Mouse (Mus musculus): Measurements from ENCODE around the gene Bicdl1. TPM values are rescaled to one million over a fixed set of nuclear protein-coding genes. Genes with fewer than 3 reads are reported as not detected.

Gene Bicdl1
- total RNA-seq, 2 experiments from 2014 or later = 6.8 to 6.9 TPM

GRCm38 (mm10) chr5:115730314-115730713 is 1.1 kb downstream of the Bicdl1 start:
- no peak for DNase-seq (ENCODE audit: low spot score in 2 of 2)

DNA sequence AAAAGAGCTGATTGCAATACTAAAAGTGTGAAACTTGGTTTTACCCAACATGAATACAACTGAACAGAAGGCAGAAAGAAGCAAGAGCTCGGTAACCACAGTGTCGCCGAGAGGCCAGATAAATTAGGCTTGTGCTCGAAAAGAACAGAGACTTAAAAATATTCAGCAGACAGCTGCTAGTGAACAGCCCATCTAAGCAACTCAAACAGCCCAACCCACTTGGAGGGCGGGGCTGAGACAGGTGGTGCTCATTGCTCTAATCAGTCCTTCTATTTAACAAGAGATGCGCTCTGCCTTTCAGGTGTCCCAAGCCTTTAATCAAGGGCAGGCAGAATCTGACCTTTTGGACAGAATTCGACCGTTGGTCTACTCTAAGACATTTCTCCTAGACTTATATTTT is 4.8 kb downstream of the Bicdl1 start:
- DNase-seq (ENCODE audit: low spot score in 2 of 2) = no peak

- DNase-seq (ENCODE audit: low spot score in 2 of 2) = no peak
Observed at GRCm38 (mm10) chr5:115726019-115726418, 5.4 kb downstream of the Bicdl1 start.

GRCm38 (mm10) chr5:115724422-115724821 is 7.0 kb downstream of the Bicdl1 start:
- no peak for DNase-seq (ENCODE audit: low spot score in 2 of 2)

DNA sequence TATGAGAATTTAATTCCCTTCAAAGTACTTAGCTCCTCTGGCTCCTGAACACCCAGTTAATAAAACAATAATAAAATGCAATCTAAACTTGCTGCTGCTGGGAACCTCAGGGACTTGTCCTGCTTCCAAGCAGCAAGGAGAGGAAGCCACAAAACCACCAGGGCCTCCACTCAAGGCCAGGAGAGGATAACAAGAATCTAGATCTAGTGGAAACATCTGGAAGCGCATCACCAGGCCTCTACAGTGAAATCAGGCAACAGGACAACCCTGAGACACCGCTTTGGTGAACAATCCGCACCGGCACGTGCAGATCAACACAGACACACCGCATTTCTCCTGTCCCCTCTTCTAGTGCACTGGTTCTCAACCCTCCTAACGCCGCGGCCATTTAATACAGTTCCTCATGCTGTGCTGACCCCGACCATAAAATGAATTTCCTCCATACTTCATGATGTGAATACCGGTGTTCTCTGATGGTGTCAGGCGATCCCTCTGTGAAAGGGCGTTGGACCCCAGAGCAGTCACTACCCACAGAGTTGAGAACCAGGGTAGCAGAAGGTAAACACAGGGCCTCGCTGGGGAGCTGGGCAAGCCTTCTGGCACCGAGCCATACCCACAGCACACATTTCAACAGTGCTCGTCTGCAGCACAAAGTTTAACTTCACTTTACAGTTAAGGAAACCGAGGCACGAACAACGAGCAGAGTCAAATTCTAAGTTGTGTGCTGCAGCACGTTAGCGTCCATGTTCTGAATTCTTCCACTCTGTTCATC is 9.0 kb downstream of the Bicdl1 start:
- DNase-seq (ENCODE audit: low spot score in 2 of 2) = no peak

DNA sequence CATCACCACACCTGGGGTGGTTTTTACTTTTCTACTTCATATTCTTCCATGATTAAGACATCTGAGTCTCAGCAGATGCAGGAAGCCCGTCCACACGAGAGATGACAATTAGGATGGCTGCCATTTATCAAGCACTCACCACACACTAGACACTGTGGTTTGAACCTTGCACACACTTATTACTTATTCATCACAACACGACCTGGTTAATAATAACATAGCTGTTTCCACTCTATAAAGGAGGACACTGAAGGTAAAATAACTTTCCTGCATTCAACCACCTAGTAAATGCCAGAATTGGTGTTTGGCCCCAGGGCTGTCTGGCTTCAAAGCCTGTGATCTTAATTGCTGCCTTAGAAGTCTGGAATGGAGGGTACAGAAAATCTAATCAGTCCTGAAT is 10.7 kb downstream of the Bicdl1 start:
- DNase-seq (ENCODE audit: low spot score in 2 of 2) = no peak

- no peak for DNase-seq (ENCODE audit: low spot score in 2 of 2)
Observed at GRCm38 (mm10) chr5:115717693-115718092, 13.7 kb downstream of the Bicdl1 start.

DNA sequence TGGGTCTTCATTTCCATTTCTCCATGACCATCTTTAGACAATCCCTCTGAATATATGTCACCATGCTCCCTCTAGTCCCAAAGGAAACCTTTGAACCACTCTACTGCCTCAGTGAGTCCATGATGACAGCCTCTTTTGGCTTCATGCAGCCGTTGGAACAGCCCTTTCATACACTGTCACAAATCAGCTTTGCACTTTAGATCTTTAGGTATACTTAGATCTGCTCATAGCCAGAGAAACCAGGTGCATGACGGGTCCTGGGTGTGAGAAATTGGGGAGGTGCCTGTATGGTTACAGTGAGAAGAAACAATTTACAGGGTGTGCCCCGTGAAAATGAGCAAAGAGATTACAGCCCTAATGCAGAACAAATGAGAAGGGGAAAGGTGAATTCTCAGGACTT is 14.3 kb downstream of the Bicdl1 start:
- DNase-seq (ENCODE audit: low spot score in 2 of 2) = no peak

DNA sequence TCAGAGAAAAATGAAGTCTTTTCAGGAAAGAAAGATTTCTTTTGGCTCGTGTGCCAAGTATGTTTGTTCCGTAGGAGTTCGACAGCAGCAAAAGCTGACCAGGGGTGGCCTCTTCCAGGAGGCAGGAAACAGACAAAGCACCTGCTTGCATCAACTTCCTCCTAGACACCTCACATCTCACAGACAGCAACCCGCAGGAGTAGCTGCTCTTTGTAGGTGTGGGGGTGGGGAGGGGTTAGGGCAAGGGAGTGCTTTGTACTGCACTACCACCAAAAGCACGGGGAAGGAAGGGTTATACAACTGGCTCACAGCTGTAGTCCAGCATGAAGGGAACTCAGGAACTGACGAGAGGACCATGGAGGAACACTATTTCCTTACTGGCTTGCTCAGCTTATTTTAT is 15.0 kb downstream of the Bicdl1 start:
- DNase-seq (ENCODE audit: low spot score in 2 of 2) = no peak

- DNase-seq (ENCODE audit: low spot score in 2 of 2) = no peak
Observed at GRCm38 (mm10) chr5:115714761-115715160, 16.7 kb downstream of the Bicdl1 start.

- no peak for DNase-seq (ENCODE audit: low spot score in 2 of 2)
Observed at GRCm38 (mm10) chr5:115712487-115712886, 18.9 kb downstream of the Bicdl1 start.

GRCm38 (mm10) chr5:115711636-115712419 is 19.6 kb downstream of the Bicdl1 start:
- no peak for DNase-seq (ENCODE audit: low spot score in 2 of 2)

DNA sequence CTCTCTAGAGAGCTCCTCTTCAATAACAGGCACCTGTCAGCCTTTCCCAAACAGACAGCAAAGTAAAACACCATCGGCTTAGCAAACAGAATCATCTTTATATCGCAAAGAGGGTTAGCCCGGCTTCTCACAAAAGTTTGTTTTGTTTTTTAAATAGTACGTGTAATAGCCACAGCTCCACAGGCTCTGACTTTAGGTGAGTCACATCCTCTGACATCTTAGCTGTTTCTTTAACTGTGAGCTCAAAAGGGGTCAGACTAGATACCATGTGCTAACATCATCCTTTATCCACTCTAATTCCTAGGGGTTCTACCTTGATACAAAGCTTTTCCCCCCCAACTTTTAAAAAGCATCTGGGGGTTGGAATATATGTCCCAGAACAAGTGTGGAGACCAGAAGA is 21.2 kb downstream of the Bicdl1 start:
- no peak for DNase-seq (ENCODE audit: low spot score in 2 of 2)

- no peak for DNase-seq (ENCODE audit: low spot score in 2 of 2)
Observed at GRCm38 (mm10) chr5:115708930-115709329, 22.5 kb downstream of the Bicdl1 start.

GRCm38 (mm10) chr5:115701981-115702380 is 29.4 kb downstream of the Bicdl1 start:
- DNase-seq (ENCODE audit: low spot score in 2 of 2) = no peak

DNA sequence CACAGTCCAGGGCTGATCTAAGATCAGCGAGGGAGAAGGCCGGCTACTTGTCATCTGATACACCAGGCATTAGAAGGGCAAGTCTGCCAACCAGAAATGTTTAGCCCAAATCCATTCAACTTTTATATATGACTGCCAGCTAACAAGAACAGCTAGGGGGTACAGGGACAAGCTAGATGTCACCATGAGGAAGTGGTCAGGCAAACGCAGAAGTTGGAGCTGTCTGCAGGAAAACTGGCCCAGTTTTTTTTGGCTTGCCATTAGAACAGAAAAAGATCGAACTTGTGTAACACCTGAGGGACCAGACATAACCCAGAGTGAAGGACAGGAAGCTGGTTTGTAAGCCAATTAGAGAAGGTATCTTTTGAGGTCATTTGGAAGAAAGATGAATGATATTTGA is 30.2 kb downstream of the Bicdl1 start:
- DNase-seq (ENCODE audit: low spot score in 2 of 2) = no peak

- DNase-seq (ENCODE audit: low spot score in 2 of 2) = no peak
Observed at GRCm38 (mm10) chr5:115696811-115697210, 34.6 kb downstream of the Bicdl1 start.

DNA sequence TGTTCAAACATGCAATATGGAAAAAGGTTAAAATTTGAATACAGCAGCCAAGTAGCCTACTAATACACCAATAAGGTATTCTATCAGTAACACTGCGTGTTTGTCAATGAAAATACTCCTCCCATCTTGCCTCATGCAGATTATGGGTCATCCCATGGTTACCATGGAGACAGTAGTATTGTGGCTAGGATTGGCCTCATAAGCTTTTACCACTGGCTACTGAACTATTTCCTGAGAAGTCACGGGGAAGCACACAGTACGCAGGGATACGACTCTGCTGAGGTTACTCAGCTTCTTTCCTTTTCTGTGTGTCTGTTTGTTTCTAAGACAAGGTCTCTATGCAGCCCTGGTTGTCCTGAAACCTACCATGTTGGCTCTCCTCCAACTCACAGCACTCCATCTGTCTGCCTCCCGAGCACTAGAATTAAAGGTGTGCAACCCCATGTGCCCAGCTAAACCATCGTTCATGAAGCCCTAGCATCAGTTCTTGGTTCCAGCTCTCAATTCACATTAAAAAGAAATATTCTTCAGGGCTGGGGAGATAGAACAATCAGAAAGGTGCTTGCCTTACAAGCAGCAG is 36.1 kb downstream of the Bicdl1 start:
- DNase-seq (ENCODE audit: low spot score in 2 of 2) = no peak

DNA sequence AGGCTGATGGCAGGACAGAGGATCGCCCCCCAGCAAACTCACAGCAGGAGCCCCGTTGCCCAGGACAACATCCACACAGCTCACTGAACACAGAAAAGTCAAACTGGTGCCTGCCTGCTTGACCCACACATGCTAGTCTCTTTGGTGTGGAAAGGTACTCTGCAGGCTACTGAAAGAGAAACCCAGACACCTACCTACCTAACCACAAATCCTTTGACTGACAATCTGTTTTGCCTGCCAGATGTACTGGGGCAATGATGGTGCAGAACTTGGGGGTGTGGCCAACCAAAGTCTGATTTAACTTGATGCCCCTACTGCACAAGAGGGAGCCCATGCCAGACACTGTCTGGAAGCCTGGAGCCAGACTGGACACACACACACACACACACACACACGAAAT is 38.1 kb downstream of the Bicdl1 start:
- DNase-seq (ENCODE audit: low spot score in 2 of 2) = no peak

- DNase-seq (ENCODE audit: low spot score in 2 of 2) = no peak
Observed at GRCm38 (mm10) chr5:115686716-115687115, 44.7 kb downstream of the Bicdl1 start.

- DNase-seq (ENCODE audit: low spot score in 2 of 2) = no peak
Observed at GRCm38 (mm10) chr5:115685126-115685525, 46.3 kb downstream of the Bicdl1 start.

- no peak for DNase-seq (ENCODE audit: low spot score in 2 of 2)
Observed at GRCm38 (mm10) chr5:115671846-115672245, 59.6 kb downstream of the Bicdl1 start.

All from gastrocnemius, postnatal 4 days (tissue).